Mouse (Mus musculus) gastrocnemius, postnatal 10 days (tissue): ENCODE measurements around the gene Cpped1. TPM values are rescaled to one million over a fixed set of nuclear protein-coding genes. Genes with fewer than 3 reads are reported as not detected.

ENCODE experiments used
- DNase-seq: peaks from one replicate; pipeline ENCODE4 v3.0.0; 2021; ENCODE audit warnings: mixed read lengths
- long read RNA-seq, 2 experiments: library from polyadenylated mRNA; stranded (forward); transcript quantifications; one replicate each; pipeline ENCODE4 v2.0.0; 2021
- total RNA-seq, 2 experiments: library from RNA; stranded (reverse); gene quantifications; 2 replicates each; pipeline ENCODE4 v1.2.3; 2021

The Cpped1 gene
- total RNA-seq, result 10 to 100 TPM; 39.7 to 44.0 TPM
- long read RNA-seq, experiment 1, transcript Cpped1-202 (4 exons, 2,663 nt), result major isoform, 41 of 48 reads
- long read RNA-seq, experiment 1, partial matches to known transcripts, result 2 of 48 reads
- long read RNA-seq, experiment 1, other reads (novel, unspliced or antisense), result 5 of 48 reads
- long read RNA-seq, experiment 2, transcript Cpped1-202 (4 exons, 2,663 nt), result major isoform, 40 of 50 reads
- long read RNA-seq, experiment 2, partial matches to known transcripts, result 1 of 50 reads
- long read RNA-seq, experiment 2, other reads (novel, unspliced or antisense), result 8 of 50 reads

DNA sequence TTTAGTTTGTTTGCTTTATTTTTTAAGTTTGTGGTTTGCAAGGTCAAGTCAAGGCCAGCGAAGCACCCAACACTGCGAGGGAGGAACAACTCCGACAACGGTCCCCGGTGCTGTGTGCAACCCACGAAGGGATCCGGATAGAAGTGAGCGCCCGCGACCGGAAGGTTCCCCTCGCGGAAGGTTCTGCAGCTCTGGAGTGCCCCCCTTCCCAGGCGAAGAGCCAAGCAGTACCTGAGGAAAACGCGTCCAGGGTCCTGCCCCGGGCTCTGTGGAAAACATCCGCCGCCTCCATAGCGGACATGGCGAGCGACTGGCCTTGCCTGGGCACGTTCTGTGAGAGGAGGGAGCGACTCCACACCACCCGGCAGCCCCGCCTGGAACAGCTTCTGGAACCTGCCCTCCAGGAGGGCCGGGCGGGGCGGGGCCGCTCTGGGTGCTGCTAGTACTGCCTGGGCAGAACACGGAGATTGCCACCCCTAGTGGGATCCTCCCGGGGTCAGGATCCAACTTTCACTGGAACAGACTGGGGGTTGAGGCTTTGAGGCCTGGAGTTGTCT is at the start of gene Cpped1:
Cpped1 (minus strand) TSS at position 411 of the 557 bp plus-strand sequence.
- peak; percentile 83 for DNase-seq

DNA sequence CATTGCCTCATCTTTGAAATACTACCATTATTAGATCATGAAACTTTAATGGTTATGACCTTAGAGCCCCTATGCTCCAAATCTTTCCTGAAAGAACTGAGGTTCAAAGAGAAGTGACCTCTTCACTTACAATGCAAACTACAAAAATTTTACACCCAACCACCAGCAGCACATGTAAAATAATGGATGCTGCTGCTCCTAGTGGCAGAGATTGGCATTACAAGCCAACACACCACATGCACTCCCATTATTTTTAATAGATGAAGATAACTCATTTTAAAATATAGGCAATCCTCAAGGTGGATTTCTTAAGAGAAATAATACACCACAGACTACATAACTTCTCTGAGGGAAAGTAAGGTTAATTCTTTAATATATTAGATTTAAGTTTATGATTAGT is 31.2 kb upstream of the Cpped1 start:
- DNase-seq, result peak; percentile 50

DNA sequence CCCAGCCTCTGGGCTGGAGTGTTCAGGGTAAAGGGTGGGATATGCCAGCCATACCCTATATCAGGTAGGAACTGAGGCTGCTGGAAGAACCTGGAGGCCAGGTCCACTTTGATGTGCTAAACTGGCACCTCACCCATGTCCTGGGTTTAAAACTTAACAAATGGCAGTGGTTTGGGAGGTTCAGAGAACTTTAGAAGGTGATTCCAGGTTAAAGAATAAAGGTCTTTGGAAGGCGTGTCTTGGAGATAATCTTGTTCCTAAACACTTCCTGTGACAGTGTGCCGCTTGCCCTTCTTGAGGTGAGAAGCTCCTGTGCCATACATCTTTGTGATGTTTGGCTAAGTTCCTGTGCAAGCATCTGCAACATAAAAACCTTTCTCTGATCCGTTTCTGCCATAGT is 1.6 kb upstream of the Cpped1 start:
- no peak for DNase-seq

DNA sequence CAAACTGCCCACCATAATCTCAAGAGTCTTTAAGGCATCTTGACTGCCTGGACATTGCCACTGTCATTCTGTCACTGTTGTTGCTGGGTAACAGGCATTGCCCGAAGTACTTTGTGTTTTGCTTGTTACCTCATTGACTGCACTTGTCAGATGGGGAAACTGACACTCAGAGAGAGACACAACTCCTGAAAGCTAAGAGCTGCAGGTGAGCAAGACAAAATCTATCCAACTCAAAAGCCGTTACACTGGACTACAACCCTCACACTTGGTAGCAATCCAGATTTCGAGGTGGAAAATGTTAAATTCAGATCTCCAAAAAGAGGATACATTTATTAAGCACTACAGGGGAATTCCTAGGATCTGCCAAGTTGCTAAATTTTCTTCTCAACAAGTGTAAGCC is 572 bp upstream of the Cpped1 start:
- DNase-seq, result no peak

DNA sequence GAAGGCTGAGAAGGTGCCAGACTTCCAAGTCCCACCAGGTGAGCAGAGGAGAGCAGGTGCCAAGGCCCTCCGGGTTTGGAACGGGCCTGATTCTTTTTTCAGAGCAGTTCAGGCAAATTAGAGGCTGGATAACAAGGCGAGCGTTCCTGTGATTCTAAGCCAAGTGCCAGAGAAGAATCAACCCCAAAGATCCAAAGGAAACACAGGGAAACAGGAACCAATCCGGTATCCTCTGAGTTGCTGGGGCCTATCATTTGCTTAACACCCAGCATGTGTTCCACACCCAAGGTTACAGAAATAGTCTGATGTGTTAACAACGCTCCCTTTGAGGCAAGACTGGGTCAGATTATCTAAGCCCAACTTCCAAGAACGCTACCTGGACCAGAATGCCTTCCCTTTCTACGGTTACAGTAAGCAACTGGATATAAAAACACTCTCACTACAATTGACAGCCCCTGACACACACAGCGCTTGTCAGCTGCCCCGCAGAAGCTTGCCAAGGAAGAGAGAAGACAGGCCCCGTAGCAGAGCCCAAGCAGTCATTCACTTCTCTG is 707 bp downstream of the Cpped1 start:
- DNase-seq, result no peak

DNA sequence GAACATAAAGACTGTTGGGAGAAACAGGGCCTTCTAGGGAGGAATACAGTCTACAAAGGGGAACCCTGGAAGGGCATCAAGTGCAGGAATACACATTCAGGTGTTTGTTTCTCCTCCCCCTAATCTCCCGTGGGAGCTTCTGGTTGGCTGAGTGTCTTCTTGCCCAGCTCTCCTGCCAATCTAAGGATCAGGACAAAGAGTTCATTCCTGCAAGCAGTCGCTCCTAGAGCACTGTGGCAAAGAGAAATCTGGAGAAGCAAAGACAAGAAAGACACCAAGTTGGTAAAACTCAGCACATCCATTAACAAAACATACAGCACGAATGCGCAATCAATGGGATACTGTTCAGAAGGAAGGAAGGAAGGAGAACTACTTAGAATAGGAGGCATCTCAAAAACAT is 1.4 kb downstream of the Cpped1 start:
- no peak for DNase-seq

DNA sequence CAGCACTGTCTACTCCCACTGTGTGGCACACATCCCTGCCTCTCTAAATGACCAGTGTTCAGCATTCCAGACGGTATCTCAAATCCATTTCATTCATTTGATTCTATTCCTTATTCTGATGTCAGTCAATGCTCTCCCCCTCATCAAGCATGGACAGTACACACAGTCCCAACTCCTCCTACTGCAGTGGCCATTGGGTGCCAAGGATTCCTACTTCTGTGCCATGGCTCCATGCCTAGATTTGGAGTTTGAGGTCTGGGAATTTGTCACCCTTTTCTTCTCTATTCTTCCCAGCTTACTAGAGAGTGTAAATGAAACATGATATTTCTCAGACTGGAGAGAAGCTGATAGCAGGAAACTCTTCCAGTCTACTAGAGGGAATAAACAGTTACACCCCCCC is 2.3 kb downstream of the Cpped1 start:
- DNase-seq, result no peak

DNA sequence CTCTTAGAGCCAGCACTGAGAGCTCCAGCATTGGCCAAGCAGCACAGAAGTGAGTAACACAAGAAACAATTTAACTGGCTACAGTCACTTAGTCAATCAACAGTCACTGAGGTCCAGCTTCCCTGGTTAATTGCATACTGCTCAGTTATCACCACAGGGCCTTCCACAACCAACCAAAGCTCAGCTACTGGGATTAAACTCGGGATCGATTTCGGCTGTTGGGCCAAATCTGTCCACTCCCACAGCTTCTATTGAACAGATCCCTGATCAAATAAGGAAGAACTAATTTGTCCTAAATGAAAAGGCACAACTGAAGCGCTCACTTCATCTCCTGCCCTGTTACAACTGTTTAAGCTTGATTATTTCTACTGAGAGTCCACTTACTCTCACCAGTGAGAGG is 4.0 kb downstream of the Cpped1 start:
- no peak for DNase-seq

DNA sequence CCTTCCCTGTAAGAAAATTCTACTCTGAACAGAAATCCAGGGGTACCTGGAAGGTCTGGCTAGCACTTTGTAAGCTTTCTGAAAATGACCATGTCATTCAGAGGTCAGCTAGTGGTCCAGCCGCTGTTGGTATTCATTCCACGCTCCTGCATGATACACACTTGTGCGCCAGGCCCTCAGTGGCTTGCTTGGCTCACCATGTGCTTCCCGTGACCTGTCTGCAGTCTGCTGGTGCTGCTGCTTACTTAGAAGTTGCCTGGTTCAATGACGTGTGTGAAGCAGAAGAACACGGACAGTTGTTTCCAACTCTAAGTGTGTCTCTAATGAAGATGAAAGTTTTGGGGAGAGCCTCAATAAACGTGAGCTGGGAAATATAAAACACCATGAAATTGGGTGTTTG is 7.2 kb downstream of the Cpped1 start:
- DNase-seq, result no peak

DNA sequence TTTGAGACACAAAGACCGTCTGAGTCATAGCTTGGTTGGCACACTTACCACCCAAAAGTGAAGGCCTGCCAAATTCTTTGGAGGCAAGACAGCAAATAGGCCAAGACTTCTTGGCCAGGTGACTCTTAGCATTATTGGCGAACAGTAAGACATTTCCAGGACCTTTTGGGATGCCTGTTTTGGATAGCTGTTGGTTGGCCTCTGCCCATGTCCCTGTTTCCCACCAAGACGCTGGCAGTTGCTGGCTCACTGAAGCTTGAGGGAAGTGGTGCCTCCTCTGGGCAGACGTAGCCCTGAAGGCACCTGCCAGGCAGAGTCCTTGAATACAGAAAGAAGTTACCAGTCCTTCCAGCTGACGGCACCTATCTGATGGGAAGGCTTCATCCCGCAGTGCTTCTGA is 8.9 kb downstream of the Cpped1 start:
- no peak for DNase-seq

DNA sequence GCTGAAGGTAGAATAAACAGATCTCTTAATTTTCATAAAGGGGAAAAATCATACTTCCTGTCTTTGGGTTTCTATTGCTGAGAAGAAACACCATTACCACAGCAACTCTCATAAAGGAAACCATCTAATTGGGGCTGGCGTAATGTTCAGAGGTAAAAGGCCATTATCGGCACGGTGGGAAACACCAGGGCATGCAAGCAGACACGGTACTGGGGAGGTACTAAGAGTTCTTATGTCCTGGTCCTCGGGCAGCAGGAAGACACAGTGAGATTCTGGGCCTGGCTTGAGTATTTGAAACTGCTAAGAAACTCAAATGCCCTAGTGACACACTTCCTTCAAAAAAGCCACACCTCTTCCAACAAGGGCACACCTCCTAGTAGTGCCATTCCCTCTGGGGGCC is 12.8 kb downstream of the Cpped1 start:
- DNase-seq, result no peak

DNA sequence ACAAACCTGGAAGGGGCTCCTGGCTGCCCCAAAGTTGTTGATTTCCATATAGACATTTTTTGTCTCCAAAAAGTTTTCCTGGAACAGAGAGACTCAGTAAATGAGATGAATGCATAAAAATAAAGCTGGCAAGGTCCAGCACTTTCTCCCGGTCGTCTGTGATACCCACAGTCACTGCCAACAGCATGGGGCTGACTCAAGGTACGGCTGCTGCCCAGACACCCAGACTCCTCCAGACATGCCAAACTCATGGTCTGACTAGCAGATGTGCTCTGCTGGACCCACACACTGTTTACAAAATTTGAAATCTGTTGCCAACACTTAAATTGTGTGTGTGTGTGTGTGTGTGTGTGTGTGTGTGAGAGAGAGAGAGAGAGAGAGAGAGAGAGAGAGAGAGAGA is 14.4 kb downstream of the Cpped1 start:
- DNase-seq, result no peak

DNA sequence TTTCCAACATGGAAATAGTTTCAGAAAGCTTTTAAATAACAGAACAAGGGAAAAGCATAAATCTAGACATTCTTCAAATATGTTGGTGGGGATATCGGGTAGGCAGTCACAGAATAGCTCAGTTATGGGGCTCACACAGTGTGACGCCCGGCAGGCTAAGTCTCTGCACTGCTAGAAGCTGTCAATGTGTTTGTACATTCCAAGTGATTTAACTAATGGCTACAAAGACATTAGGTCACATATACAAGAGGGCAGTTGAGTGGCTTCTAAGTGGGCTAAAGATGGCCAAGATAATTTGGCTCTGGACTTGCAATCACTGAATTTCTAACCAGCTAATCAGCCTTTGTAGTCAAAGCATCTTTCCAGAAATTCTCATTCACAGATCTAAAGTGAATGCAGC is 19.1 kb downstream of the Cpped1 start:
- DNase-seq, result no peak

DNA sequence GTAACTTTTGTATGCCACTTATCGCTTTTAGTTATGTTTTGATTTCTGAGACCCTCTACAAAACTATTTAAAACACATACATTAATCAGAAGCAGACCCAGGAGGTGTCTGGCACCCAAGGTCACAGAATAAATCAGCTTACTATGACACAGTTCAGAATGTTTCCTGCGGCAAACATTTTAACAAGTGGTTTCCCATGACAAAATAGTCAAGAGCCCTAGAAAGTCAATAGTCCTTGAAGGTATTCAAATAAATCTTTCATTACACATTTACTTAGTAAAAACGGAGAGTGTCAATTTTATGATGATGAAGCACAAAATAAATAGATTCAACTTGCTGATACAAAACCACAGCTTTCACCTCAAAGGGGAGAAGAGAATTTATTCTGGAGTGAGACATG is 19.5 kb downstream of the Cpped1 start:
- DNase-seq, result no peak

DNA sequence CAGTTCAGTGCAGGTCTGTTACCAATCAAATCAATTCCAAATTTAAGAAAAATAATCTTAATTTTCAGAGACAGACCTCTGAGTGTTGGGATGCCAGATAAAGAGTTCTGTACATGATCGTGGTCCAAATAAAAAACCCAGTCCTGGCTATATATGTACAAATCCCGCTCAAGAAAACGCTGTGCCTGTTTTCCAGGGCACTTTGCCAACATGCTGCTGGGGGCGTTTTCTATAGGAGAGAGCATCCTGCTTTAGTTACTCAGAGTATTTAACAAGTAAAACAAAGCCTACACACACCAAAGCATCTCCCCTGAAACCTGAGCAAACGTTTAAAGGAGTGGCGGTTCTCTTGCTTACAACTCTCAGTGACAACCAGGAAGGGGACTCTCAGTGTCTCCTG is 27.4 kb downstream of the Cpped1 start:
- DNase-seq, result no peak

DNA sequence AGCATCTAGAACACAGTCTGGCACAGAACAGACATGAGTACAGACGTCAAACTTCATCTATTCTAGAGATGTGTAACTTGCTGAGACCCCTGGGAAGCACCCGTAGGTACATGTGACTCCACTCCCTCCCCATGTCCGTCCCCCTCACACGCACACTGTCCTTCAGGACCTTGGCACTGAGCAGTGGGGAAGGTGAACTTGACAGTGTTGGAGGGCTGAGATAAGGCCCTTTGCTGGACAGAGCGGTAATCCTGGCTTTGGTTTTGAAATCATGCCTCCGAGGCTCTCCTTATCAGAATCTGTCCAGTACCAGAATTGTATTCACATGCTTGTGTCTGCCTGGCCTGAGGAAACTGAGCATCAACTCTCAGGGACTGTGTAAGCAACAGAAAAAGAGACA is 28.8 kb downstream of the Cpped1 start:
- no peak for DNase-seq

DNA sequence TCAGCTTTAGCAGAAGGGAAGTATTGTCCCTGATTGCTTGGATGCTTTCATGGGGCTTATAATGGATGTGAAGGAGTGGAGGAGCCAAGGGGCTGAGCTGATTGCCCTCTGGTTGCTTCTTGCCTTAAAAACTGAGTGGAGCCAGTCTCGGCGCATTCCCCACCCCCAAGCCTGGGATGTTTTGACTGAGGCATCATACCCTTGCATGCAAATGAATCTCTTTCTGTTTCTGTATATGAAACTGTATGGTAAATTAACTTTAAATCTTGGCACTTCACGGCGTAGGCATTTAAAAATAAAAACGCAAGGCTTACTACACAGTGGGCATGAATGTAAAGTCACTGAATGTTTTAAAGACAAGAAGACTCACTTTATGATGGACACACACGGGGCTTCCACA is 30.0 kb downstream of the Cpped1 start:
- no peak for DNase-seq

DNA sequence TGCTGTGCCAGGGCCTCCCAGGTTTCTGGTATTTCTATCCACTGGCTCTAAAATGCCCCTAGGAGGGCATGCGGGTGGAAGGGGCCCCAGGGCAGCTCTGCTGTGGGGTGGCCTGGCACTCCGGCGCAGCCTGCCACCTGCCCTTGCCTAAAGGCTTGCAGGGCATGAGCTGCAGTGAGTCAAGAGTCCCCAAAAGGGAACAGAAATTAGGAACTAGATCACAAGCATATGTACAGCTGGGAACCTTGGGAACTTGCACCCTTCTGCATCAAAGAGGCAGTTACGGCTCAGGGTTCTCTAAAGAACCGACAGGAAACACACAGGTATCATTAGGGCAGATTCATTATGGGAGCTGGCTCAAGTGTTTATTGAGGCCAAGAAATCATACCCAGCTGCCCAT is 34.0 kb downstream of the Cpped1 start:
- DNase-seq, result no peak

DNA sequence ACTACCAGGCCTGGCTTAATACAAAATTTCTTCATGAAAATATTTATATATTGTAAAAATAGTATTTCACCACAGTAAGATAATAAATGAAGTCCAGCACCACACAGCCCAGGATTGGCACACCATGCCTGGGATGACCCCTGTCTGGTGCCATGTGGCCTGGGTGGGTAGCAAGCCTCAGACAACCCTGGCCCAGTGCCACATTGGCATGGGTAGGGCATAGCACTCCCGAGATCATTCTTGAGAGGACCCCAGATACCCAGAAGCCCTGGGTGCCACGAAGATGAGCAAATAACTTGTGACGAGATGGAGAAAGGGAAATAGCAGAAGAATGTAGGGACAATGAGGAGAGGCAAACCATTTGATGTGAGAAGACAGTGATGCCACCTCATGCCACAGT is 36.0 kb downstream of the Cpped1 start:
- DNase-seq, result peak; percentile 23

DNA sequence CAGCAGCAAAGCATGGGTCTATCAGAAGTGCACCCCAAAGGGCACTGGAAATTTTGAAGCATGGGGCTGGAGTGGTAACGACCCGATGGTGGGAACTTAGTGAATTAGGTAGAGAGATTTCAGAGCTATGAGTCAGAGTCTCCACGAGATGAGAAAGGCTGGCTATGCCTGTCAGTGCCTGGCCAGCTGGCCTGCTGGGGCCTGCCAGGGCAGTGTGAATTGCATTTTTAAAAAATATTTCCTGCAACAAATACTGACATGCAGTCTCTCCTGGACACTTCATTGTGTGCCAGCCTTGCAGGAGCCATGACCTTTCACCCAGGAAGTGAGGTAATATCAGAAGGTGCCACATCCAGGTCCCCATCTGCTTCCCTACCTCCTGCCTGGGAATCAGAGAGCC is 40.8 kb downstream of the Cpped1 start:
- DNase-seq, result no peak

DNA sequence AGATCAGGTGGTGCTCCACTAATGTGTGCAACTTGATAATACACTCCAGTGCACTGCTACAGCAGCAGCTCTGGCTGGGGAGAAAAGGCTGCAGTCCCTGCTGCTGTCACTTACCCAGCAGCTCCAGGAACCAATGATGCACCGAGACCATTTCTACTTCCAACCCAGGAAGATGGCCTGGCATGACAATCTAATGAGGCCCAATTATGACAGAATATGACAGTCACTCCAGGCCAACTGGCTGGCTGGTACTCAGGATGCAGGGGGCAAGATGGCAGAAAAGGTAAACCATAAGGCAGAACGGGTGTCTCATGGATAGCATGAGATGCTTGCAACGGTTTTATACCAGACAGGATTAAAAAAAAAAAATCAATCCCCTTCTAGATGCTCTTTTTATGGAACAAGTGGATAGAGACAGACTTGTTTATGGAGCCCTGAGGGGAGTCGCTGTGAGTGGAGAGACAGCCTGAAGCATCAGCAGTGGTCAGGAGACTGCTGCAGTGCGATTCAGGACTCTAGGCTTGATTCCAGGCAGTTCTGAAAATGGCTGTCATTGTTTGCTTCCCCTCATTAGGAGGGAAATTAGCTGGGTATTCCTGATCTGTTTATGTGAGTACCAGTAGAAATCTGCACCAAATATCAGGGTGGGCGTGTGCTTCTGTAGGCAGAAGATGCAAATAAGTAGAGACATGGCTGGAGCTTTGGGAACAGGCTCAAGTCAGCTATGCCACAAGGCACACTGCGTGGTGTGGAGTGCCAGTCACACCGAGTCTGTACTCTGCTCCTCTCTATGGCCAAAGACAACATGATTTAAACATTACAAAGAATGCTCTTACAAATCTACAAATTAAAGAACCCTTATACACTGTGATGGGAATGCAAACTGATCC is 56.3 kb downstream of the Cpped1 start:
- DNase-seq, result no peak

DNA sequence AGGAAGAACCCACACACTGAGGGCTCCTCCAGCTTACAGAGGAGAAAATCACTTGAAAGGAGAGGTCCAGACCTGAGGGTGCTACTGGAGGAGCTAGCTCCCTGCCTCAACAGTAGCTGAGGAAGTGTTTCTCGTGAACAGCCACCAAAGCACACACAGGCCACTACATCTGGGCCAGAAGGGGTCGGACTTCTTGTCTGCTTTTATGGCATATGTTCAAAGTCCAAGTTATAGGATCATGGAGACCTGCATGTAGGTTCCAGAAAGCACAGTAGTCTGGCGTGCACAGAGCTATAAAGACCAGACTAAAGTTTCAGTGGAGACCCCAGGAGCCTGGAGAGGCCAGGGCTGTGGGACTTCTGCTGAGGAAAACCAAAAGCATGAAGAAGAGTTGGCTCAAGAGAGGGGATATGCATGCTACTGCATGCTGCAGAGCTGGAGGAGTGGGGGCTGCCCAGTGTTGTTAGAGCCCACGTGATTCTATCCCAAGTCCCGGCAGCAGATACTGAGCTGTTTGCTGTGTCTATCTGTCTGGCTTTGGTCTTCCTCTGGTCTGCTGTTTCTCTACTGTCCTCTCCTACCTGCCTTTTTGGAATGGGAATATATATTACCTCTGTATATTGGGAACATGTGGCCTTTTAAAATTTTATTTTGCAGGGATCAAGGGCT is 60.1 kb downstream of the Cpped1 start:
- no peak for DNase-seq

DNA sequence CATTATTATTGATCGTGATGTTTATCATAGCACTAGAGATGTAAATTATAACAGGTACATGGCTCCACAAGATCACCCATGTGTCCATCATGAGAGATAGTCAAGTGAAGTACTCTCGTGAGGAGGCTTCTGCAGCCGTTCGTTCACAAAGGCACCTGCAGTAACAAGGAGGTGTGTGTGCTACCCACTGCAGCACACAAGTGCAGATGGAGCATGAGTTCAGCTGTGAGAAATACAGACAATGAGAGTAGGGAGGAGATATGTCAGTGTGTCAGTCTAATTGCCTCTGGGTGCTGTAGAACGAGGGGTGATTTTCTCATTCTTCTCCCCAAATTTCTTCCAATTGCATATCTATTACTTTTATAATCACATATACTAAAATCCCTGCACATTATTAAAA is 63.9 kb downstream of the Cpped1 start:
- no peak for DNase-seq
